Mouse (Mus musculus) heart, postnatal 0 days (tissue): Measurements from ENCODE around the gene Wdr5. TPM values are rescaled to one million over a fixed set of nuclear protein-coding genes. Genes with fewer than 3 reads are reported as not detected.

ENCODE experiments used
- ATAC-seq: fragments of 200-750 bp; cut with Nextera tagmentation; 2 replicates; pipeline ENCODE4 v1.8.0; 2017; ENCODE audit warnings: low read depth, moderate number of reproducible peaks, moderate library complexity; ENCODE audit not compliant: insufficient read depth
- DNase-seq: peaks from one replicate; pipeline ENCODE4 v3.0.0-alpha.2; 2016; ENCODE audit warnings: low spot score
- H3K27ac ChIP-seq: fragments of 300-500 bp; sonication (generic); 2 replicates; pipeline ENCODE4 v1.5.1; 2014; ENCODE audit warnings: low read depth, mild to moderate bottlenecking
- H3K27me3 ChIP-seq: fragments of 300-500 bp; sonication (generic); 2 replicates; pipeline ENCODE4 v1.6.1; 2014; ENCODE audit warnings: low read length, mixed read lengths; ENCODE audit not compliant: control insufficient read depth, insufficient read depth
- H3K36me3 ChIP-seq: fragments of 300-500 bp; sonication (generic); replicated peaks from 2 replicates; pipeline ENCODE4 v1.6.1; 2014; ENCODE audit warnings: low read length, mixed read lengths; ENCODE audit not compliant: control insufficient read depth, insufficient read depth
- H3K4me1 ChIP-seq: fragments of 300-500 bp; sonication (generic); 2 replicates; pipeline ENCODE4 v1.6.1; 2014; ENCODE audit warnings: antibody characterized with exemption; ENCODE audit not compliant: control insufficient read depth, insufficient read depth
- H3K4me2 ChIP-seq: fragments of 300-500 bp; sonication (generic); 2 replicates; pipeline ENCODE4 v1.6.1; 2014; ENCODE audit warnings: low read depth, mild to moderate bottlenecking, low read length, moderate library complexity
- H3K4me3 ChIP-seq: fragments of 300-500 bp; sonication (generic); 2 replicates; pipeline ENCODE4 v1.5.1; 2014; ENCODE audit warnings: low read depth, low read length
- H3K9ac ChIP-seq: fragments of 300-500 bp; sonication (generic); replicated peaks from 2 replicates; pipeline ENCODE4 v1.6.1; 2014; ENCODE audit warnings: low read depth, low read length, mixed read lengths
- H3K9me3 ChIP-seq: fragments of 300-500 bp; sonication (generic); replicated peaks from 2 replicates; pipeline ENCODE4 v1.6.1; 2016; ENCODE audit warnings: low read length; ENCODE audit not compliant: control insufficient read depth
- CTCF ChIP-seq: IDR thresholded peaks from 2 replicates; pipeline ENCODE4 v1.5.1; 2016; ENCODE audit warnings: antibody characterized with exemption, control low read depth, low read depth
- EP300 ChIP-seq: IDR thresholded peaks from 2 replicates; pipeline ENCODE4 v1.6.1; 2016; ENCODE audit warnings: antibody characterized with exemption, low read depth
- WGBS: fragments of 180-500 bp; shearing (Covaris S2); extraction: QIAGEN DNeasy Blood & Tissue Kit; methylation state at CpG from one replicate; pipeline ENCODE4 v1.1.7; 2014; 5-methylcytosine and 5-hydroxymethylcytosine counted together
- polyA plus RNA-seq: library from polyadenylated mRNA; unstranded; fragments of >200 nt; fragmentation: Nextera tagmentation; extraction: Ambion mirVana; gene quantifications from 2 replicates; pipeline ENCODE4 v1.2.1, GENCODE M21; 2015
- total RNA-seq: library from RNA; depleted of rRNA; stranded (reverse); fragments of >200 nt; gene quantifications from 2 replicates; pipeline ENCODE4 v1.2.3, GENCODE M21; 2014; ENCODE audit warnings: low replicate concordance

Wdr5 gene
- total and polyA plus RNA-seq, 2 experiments from 2014 or later = 17.8 to 21.8 TPM

DNA sequence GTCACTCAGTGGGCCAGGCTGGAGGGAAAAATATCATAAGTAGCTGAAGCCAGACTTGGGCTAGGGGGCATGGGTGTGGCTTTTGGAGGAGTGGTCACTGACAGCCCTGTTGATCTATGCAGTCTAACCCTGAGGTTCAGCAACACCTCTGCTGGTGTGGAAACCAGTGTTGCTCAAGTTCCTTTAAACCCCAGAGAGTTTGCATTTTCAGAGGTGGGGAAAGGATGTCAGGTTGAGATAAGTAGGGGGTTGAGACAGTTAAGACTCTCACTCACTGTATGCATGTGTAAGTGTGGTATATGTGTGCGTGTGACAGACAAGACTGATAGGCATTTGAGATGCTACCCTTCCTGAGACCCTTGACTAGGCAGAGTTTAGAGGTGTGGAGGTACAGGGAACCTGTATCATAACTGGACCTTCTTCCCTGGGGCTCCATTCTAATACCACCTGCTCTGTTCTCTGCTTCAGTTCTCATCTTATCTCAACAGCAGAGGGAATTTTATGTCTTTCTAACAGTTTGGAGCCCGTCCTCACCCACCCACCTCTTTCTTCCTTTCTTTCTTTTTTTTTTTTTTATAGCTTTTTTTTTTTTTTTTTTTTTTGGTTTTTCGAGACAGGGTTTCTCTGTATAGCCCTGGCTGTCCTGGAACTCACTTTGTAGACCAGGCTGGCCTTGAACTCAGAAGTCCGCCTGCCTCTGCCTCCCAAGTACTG, 27.5 kb upstream of the Wdr5 start:
- no peaks in the 10 kb centered on the region for H3K9me3 ChIP-seq
- ATAC-seq = no peak
- no peak for DNase-seq
- H3K4me3 ChIP-seq = no peak overlapping the region
- TF ChIP-seq CTCF (no peak), EP300 (no peak)
- H3K4me2 ChIP-seq = no peak overlapping the region
- H3K27ac ChIP-seq = no peak overlapping the region
- H3K9ac ChIP-seq = no peak overlapping the region
- H3K36me3 ChIP-seq = no peaks in the 10 kb centered on the region
- 61% methylated on average over 3 of the region's 4 CpGs for WGBS
- no peaks in the 10 kb centered on the region for H3K4me1 ChIP-seq
- H3K27me3 ChIP-seq = no peaks in the 10 kb centered on the region

DNA sequence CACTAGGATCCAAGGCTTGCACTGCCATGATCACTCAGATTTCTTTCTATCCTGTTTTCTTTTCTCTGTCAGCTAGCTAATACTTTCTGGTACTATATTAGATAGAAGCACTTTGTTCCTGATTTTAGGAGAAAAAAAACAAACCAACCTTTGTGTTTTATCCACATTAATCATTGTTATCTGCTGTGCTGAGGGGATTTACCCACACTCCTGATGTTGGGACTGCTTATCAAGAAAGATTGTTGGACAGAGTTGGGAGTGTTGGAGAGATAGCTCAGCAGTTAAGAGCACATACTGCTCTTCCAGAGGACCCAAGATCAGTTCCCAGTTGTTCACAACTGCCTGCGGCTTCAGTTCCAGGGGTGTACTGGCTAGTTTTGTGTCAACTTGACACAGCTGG, 26.6 kb upstream of the Wdr5 start:
- H3K4me1 ChIP-seq = no peaks in the 10 kb centered on the region
- no peak overlapping the region for H3K27ac ChIP-seq
- DNase-seq (no peak), ATAC-seq (no peak)
- H3K27me3 ChIP-seq = no peaks in the 10 kb centered on the region
- H3K9ac ChIP-seq = no peak overlapping the region
- H3K4me3 ChIP-seq = no peak overlapping the region
- no peaks in the 10 kb centered on the region for H3K36me3 ChIP-seq
- no peak for TF ChIP-seq EP300
- no peak for TF ChIP-seq CTCF
- H3K9me3 ChIP-seq = no peaks in the 10 kb centered on the region
- no peak overlapping the region for H3K4me2 ChIP-seq
- WGBS = 78% methylated on average over 1 of the region's 1 CpGs

DNA sequence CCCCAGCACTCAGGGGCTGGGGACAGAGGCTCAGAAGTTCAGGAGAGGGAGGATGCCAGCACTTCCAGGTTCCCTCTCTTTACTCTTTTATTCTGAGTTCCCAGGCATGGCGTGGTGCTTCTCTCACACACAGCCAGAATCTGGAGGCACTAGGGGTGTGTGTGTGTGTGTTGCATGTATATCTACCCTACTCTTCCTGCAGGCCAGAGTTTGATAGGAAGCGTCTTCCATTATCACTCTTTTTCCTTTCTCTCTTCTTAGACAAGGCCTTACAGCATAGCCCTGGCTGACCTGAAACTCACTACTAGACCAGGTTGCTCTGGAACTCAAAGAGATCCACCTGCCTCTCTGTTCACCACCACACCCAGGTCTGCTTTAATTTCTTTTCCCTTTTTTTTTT, 24.0 kb upstream of the Wdr5 start:
- Histone ChIP-seq H3K4me1 (no peaks in the 10 kb centered on the region), H3K4me3 (no peak overlapping the region), H3K27me3 (no peaks in the 10 kb centered on the region), H3K4me2 (no peak overlapping the region), H3K9ac (no peak overlapping the region), H3K9me3 (peaks cover 6% of the 10 kb centered on the region; the same call in 1 of the 2 replicates), H3K27ac (no peak overlapping the region), H3K36me3 (no peaks in the 10 kb centered on the region)
- no peak for DNase-seq
- WGBS = 79% methylated on average over 2 of the region's 2 CpGs
- TF ChIP-seq EP300 = no peak
- TF ChIP-seq CTCF = no peak
- ATAC-seq = no peak

DNA sequence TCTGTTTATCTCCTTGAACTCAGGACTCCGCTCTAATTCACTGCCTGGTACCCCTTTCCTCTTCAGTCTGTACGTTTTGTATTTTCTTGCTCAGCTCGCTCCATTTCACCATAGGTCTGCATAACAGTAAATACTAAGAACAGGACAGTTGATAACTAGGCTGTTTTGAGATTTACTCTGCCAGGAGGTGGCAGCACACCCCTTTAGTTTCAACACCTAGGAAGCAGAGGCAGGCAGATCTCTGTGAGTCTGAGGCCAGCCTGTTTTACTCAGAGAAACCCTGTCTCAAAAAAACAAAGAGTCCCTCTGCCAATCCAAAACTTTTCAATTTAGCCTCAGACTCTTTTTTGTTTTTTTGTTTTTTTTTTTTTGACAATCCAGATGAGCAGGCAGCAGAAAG, 21.0 kb upstream of the Wdr5 start:
- WGBS = 93% methylated on average over 3 of the region's 3 CpGs
- Histone ChIP-seq H3K36me3 (no peaks in the 10 kb centered on the region), H3K4me3 (no peak overlapping the region), H3K9ac (no peak overlapping the region), H3K27ac (no peak overlapping the region), H3K4me1 (no peaks in the 10 kb centered on the region), H3K9me3 (peaks cover 6% of the 10 kb centered on the region; the same call in 1 of the 2 replicates), H3K4me2 (no peak overlapping the region), H3K27me3 (no peaks in the 10 kb centered on the region)
- no peak for TF ChIP-seq CTCF
- TF ChIP-seq EP300 = no peak
- ATAC-seq = no peak
- no peak for DNase-seq

DNA sequence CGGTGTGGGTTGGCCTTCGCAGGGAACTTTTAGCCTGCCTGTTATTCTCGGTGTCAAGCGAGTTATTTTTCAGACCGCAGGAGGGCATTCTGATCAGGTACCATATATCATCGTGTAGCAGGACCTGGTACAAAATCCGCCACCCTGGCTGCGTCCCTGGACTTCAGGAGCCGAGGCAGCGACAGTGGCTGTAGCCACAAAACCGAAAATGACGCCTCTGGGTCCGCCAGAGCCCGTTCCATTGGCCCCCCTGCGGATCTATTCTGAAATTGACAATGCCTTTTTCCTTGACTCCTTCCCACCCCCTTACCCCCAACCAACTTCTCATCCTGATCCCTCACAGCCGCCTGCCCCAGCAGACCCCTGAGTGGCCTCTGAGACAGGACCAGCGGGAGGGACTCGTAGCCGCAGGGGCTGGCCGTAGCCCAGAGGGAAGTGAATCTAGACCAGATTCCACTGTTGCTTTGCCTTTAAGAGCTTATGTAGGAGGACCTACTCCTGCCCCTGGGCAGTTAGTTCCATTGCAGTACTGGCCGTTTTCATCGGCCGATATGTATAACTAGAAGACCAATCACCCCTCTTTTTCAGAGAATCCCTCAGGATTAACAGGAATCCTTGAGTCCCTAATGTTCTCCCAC, 18.4 kb upstream of the Wdr5 start:
- H3K36me3 ChIP-seq = no peaks in the 10 kb centered on the region
- peak overlapping the region; percentile 59 for H3K4me2 ChIP-seq
- ATAC-seq (peak; percentile 44; the same call in 1 of the 2 replicates), DNase-seq (no peak)
- peak overlapping the region; percentile 35; the same call in 1 of the 2 replicates for H3K27ac ChIP-seq
- H3K4me3 ChIP-seq = peak overlapping the region; percentile 37
- no peak for TF ChIP-seq CTCF
- H3K4me1 ChIP-seq = no peaks in the 10 kb centered on the region
- no peak overlapping the region for H3K9ac ChIP-seq
- WGBS = 47% methylated on average over 23 of the region's 23 CpGs
- no peaks in the 10 kb centered on the region for H3K27me3 ChIP-seq
- peaks cover 6% of the 10 kb centered on the region; the same call in 1 of the 2 replicates for H3K9me3 ChIP-seq
